Mouse (Mus musculus) bone marrow macrophage, adult 2 months (primary cell): ENCODE data around the gene Pgk1.

Experiments
- CTCF ChIP-seq: IDR thresholded peaks from 2 replicates; pipeline ENCODE4 v1.5.1; 2012; ENCODE audit warnings: low read depth, mild to moderate bottlenecking, low read length, moderate library complexity
- POLR2A ChIP-seq: IDR thresholded peaks from 2 replicates; pipeline ENCODE4 v1.6.1; 2012; ENCODE audit warnings: mild to moderate bottlenecking, low read depth, low read length, borderline replicate concordance

- TF ChIP-seq POLR2A (no peak), CTCF (no peak)
These were observed 10.4 kb downstream of the Pgk1 start for GRCm38 (mm10) chrX:106197308-106197707.
